Mouse (Mus musculus): ENCODE data around the gene Adi1.
A peak's percentile ranks its signal among the peaks of the same experiment; 100 is the strongest.

The Adi1 gene

DNA sequence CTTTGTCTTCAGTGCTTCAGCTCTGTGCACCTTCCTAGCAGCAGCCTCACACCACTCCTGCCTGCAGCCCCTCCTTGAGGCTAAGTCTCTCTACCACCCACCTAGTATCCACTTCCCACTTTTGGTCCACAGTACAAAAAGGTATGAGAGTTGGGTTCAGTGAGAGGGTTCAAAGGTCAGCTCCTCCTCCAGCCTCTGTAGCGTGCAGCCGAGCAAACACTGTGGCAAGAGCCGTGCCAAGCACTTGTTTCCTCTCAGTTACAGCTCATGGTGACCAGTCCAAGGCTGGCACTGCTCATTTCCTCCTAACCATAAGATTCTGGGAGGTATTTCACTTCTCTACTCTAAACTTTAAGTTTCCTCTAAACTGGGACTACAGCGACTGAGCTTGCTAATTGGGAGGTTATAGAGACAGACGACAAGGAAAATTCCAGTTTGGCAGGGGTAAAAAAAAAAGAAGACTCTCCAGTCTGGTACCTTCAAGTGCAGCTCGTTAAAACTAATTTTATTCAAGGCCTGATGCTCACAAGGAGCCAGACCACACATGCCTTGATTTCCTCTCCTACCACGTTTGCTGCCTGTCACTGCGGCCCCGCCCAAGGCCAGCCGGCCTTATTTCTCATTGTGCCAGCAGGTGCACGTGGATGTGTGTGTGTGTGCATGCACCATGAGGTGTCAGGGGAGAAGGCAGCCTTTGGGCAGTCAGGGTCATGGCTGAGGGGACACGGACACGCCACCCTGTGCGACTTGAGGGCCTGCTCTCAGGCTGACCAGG lies 23.0 kb downstream of the Adi1 start:
- DNase-seq: peak; percentile 59 to 66

- DNase-seq: no peak
Observed at GRCm38 (mm10) chr12:28699086-28699485, 24.1 kb downstream of the Adi1 start.

- DNase-seq: peak; percentile 48 to 77
Observed at GRCm38 (mm10) chr12:28699656-28700055, 24.6 kb downstream of the Adi1 start.

DNA sequence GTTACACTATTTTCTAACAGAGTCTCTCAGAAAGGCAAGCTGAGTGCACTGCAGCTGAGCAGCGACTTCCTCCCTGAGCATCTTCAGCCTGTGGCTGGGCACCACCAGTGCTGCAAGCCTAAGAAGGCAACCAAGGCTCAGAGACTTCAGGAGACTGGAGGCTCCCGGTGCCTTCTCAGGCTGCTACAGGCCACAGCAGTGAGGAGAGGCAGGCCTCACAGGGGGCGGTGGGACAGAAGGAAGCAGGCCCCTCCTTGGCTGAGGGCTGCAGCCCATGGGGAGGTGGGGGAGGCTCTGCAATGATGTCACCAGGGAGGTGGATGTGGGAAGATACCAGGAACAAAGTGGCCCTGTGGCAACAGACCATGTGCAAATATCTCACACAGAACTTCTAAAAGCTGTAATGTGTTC lies 25.1 kb downstream of the Adi1 start:
- no peak for DNase-seq

DNA sequence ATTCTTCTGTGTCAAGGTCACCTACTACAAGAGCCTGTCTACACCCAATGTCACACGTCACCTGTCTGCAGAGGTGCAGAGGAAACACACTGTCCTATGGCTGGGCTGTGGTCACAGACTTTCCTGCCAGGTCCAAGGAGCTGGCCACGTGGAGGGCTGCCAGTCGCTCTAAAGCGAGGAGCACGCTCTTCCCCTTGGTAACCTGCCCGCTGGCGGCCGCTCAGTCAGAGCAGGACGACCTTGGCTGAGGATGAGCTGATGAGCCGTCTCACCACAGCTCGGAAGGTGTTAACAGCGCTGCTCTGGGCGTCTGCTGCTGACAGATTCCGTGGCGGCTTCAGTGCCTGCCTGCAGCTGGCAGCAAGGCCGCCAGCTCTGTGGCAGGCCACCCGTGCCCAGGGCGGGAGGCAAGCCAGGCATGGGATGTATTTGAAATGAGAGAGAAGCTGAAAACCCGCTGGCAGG lies 25.6 kb downstream of the Adi1 start:
- peak; percentile 69 for DNase-seq

DNA sequence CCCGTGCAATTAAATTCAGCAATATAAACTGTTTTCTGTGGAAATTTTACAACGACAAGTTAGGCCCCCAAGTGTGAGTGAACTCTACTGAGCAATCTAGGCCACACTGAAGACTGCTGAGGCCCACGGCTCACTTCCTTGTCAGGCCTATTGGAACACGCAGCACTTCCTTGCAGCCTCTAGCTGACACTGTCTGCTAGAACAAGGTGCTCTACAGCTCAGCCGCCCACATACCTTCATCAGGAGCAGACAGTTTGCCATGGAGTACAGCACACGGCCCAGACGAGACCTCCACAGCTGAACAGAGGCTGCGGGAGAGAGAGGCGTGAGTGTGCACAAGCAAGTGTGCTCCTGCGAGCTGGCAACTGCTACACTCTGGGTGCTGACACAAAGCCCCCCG lies 26.3 kb downstream of the Adi1 start:
- no peak for DNase-seq

DNA sequence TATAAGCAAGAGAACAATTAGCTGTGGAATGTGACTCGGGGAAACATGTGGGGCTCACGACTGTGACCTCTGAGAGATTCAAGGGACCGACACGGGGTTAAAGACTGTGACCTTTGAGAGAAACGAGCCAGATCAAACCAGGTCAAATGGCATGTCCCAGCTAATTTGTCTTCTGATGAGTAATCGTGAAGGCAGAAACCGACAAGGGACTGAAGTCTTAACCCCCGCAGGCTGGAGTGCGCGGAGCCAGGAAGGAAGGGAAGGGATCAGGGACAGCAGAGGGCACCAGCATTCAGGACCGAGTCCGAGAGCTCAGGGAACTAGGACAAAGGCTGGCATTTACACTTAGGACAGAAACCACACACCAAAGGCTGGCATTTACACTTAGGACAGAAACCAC lies 29.4 kb downstream of the Adi1 start:
- no peak for DNase-seq

- no peak for DNase-seq
Observed at GRCm38 (mm10) chr12:28705204-28705603, 30.2 kb downstream of the Adi1 start.

GRCm38 (mm10) chr12:28708154-28708553 lies 33.1 kb downstream of the Adi1 start:
- no peak for DNase-seq

DNA sequence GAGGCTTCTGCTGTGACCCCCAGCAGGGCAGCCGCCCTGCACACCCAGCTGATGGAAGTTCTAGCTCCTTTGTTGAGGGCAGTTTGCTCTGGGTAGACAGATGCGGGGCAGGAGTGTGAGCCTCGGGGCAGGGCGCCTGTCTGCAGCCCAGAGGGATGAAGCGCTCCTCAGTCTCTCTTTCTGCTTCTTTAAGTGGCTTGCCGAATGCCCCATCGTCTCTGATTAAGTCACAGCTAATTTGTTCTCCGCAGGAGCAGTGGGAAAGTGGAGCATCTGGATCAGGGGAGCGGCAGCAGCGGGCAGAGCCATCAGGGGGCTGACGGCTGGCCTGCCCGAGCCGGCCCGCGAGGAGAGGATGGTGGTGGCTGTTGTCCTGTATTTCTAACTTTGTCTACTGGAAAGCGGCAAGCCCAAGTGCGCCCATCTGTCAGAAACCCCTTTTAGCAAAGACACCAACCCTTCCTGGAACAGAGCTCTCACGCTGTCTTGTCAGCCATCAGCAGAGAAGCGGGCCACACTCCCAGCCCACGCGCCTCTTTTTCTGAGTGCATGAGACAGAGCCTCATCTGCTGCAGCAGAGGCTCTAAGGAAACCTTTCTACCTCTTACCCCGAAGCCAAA lies 35.6 kb downstream of the Adi1 start:
- no peak for DNase-seq

DNA sequence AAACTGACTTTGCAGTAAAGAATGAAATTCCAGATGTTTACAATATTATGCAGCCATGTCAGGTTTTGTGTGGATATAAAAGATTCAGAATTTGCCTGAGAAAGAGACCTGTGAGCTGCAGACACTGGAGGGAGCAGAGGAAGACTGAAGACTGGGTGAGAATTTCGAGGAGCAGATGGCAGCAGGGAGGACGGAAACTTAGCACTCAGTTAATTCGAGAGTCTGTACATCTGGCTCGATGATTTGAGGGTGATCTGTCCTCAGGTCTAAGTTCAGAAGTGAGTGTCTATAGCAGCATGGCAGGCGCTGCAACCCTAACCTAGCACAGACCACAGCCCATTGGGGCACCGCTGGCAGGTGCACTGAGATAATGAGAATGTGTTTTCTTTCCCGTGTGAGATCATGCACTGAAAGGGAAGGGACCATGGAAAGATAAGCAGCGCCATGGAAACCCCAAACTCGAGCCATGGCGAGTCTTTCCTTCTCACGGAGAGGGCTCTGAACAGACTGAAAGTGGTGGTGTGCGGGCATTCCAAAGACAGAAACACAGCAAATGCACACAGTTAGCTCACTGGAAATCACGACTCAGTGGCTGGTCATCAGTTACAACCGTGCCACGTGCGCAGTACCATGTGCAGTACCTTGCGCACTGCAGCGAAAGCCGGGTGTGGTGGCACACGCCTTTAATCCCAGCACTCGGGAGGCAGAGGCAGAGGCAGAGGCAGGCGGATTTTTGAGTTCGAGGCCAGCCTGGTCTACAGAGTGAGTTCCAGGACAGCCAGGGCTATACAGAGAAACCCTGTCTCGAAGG lies 40.0 kb downstream of the Adi1 start:
- no peak for DNase-seq

DNA sequence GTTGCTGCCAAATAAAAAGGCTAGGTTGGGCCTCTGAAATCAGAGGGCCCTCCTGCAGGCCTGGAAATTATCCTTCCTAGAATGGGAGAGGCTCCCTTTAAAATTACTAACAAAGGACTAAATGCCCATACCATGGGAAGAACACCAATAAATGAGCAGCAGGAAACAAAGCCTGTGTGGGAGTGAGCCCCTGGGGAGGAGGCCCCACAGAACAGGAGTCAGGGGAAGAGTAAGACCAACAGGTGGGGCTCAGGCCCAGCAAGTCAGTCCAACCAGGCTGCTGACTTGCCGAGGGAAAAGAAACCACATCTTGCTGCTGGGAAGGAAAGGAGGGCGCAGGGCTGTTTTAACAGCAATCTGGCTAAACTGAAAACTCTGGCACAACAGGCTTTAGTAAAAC lies 42.0 kb downstream of the Adi1 start:
- DNase-seq: no peak

DNA sequence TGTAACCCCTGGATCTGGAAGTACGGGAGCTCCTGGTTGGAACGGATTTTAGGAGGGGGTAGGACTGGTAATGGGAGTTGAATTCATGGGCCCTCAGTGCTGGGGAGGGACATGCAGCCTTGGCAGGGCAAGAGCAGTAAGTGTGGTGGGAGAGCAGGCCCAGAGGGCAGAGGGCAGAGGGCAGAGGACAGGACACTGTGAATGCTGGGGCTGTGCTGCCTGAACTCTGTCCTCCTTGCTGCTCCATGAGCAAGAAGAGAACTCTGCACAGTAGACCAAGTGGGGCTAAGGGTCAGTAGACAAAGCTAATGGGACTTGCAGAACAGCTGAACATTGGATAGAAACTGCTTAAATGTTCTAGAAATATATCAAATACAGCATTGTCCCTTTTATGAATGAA lies 43.1 kb downstream of the Adi1 start:
- DNase-seq: peak; percentile 21 to 34

- no peak for DNase-seq
Observed at GRCm38 (mm10) chr12:28724366-28724765, 49.3 kb downstream of the Adi1 start.

DNA sequence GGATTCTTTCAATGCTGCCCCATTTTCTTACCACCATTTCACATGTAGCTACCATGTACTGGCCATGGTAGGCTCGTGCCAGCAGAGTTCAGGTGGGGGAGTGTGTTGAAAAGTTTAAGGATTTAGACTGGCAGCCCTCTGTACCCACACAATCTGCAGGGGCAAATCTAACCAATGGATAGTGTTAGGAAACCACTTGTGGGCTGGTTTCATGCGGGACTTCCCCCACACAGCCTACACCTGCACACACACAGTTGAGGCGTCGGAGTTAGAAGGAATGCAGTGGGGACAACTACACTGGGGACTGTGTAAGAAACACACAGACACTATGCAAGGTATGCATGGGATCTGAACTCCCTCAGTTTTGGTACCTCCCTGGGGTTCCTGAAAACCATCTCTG lies 51.2 kb downstream of the Adi1 start:
- no peak for DNase-seq

DNA sequence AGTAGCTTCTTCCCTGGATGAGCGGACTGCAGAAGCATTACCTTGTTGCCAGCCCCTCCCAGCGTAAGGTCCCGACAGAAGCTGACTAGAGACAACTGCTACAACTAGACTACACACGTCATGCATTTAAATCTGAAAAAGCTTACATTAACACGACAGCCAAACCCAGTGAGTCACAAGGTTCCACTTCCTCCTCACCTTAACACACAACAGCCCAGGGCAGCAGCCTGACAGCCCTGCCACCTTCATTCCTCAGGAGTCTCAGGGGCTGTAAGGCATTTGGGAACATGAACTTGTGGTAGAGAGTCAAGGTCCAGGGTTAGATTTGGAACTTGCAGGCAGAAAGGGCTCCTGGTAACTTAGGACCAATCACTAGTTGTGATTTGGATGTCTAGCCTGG lies 52.0 kb downstream of the Adi1 start:
- DNase-seq: no peak

Data from kidney, adult 8-10 months (tissue).